Mouse (Mus musculus) B cell, adult 62 days (primary cell): ENCODE data around the gene Slc50a1. TPM values are rescaled to one million over a fixed set of nuclear protein-coding genes. Genes with fewer than 3 reads are reported as not detected.

Experiments used
- total RNA-seq: library from RNA; stranded (reverse); gene quantifications from 4 replicates; pipeline ENCODE4 v1.2.4, GENCODE M21; 2023

Slc50a1 gene
- 140 to 170 TPM (median 145 TPM) in 4 replicates for total RNA-seq

DNA sequence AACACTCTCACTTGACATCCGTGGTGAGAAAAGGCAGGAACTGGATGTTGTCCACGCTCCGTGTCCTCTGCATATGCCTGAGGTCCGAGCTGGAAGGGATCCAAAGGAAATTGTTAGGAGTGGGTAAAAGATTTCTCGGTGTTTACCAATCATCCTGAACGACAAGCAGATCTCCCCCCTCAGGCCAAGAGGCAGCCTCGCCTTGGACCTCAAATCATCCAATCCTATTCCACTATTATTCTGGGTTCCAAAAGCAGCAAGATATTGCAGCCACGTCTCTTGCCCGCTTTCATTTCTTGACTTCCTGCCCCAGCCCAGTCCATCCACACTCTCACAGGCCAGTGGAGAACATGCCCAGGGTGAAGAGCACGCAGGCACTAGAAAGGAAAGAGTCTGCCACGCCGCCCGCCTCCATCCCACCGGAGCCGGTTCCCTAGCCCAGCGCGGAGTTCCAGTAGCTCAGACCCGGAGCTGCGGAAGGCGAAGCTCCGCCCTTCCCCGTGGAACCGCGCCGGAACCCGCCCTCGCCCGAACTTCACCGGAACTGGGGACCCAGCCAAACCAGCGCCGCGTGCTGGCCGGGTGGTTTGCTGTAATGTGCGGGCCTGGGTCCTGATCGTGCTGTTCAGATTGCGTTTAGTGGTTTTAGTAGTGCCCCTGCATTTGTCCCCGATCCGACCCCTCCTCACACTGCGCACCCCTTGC, at the start of gene Slc50a1:
Gene Slc50a1 (minus strand): TSS at position 520 of the 705 bp plus-strand sequence.

GRCm38 (mm10) chr3:89280606-89281511, 10.5 kb upstream of the Slc50a1 start, which contains the start of gene Efna1:
TSS of gene Efna1 (minus strand) at chr3:89281142.

DNA sequence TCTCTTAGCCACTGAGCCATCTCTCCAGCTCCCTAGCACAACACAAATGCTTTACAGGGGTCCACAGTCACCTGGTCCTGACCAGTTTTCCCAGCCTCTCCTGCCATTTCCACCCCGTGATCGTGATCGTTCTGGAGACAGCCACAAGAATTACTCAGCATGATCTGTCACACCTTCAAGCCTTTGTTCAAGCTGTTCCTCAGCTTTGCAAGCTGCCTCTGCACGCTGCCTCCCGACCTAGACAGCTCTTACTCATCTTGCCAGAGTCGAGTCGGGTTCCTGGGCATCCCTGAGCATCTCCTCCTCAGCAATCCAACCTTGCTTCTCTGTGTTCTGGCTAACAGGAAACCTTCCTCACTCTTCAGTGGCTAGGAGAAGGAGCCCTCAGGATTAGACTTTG, 11.3 kb downstream of the Slc50a1 start, which contains the start of gene Dpm3:
Gene Dpm3 (plus strand): TSS at position 283 of the 400 bp plus-strand sequence.

GRCm38 (mm10) chr3:89246261-89247100, 23.9 kb downstream of the Slc50a1 start, which contains the start of gene Trim46:
TSS of gene Trim46 (minus strand) at chr3:89246309.

GRCm38 (mm10) chr3:89245688-89246171, 24.6 kb downstream of the Slc50a1 start, which contains the start of gene Krtcap2:
TSS of gene Krtcap2 (plus strand) at chr3:89245966.

GRCm38 (mm10) chr3:89228836-89229235, 41.5 kb downstream of the Slc50a1 start, which contains the start of gene Muc1:
TSS of gene Muc1 (plus strand) at chr3:89229057.

GRCm38 (mm10) chr3:89226900-89227299, 43.5 kb downstream of the Slc50a1 start, which contains the start of gene Mtx1:
TSS of gene Mtx1 (minus strand) at chr3:89227088.

Other genes starting within 250 kb of the Slc50a1 start
- gene Rusc1, start 177.3 kb downstream of the Slc50a1 start, total RNA-seq: 53.5 to 67.5 TPM (median 58.6 TPM) in 4 replicates
- not detected in 4 replicates for gene Gm43738, start 169.5 kb downstream of the Slc50a1 start, total RNA-seq
- gene Fdps, start 168.6 kb downstream of the Slc50a1 start, total RNA-seq: 17.6 to 21.4 TPM (median 20.3 TPM) in 4 replicates
- not detected in 4 replicates for gene Pklr, start 134.4 kb downstream of the Slc50a1 start, total RNA-seq
- gene Hcn3, start 110.4 kb downstream of the Slc50a1 start, total RNA-seq: 2.2 to 5.3 TPM (median 5.1 TPM) in 4 replicates
- 144 to 159 TPM (median 155 TPM) in 4 replicates for gene Clk2, start 105.8 kb downstream of the Slc50a1 start, total RNA-seq
- 109 to 121 TPM (median 115 TPM) in 4 replicates for gene Scamp3, start 93.1 kb downstream of the Slc50a1 start, total RNA-seq
- 12.9 to 24.4 TPM (median 20.3 TPM) in 4 replicates for gene Fam189b, start 87.4 kb downstream of the Slc50a1 start, total RNA-seq
- 79.6 to 102 TPM (median 97.6 TPM) in 4 replicates for gene Gba, start 67.6 kb downstream of the Slc50a1 start, total RNA-seq
- gene Thbs3, start 55.4 kb downstream of the Slc50a1 start, total RNA-seq: 8.6 to 13.2 TPM (median 9.9 TPM) in 4 replicates
- 227 to 250 TPM (median 239 TPM) in 4 replicates for gene Mtx1, start 43.5 kb downstream of the Slc50a1 start, total RNA-seq
- gene Muc1, start 41.5 kb downstream of the Slc50a1 start, total RNA-seq: 1.4 to 3.6 TPM (median 1.6 TPM) in 4 replicates
- 88.4 to 116 TPM (median 101 TPM) in 4 replicates for gene Krtcap2, start 24.6 kb downstream of the Slc50a1 start, total RNA-seq
- 2.1 to 5.6 TPM (median 3.3 TPM) in 4 replicates for gene Trim46, start 24.3 kb downstream of the Slc50a1 start, total RNA-seq
- gene Dpm3, start 11.2 kb downstream of the Slc50a1 start, total RNA-seq: 64.0 to 79.9 TPM (median 68.1 TPM) in 4 replicates
- gene Efna1, start 10.6 kb upstream of the Slc50a1 start, total RNA-seq: 1.0 to 1.8 TPM (median 1.1 TPM) in 4 replicates
- gene Efna3, start 52.4 kb upstream of the Slc50a1 start, total RNA-seq: not detected in 4 replicates
- 0.36 TPM in 1 of 4 replicates, not detected in the others for gene Efna4, start 67.5 kb upstream of the Slc50a1 start, total RNA-seq
- 6.8 to 7.4 TPM (median 7.1 TPM) in 4 replicates for gene Adam15, start 79.4 kb upstream of the Slc50a1 start, total RNA-seq
- 0.25 TPM in 1 of 4 replicates, not detected in the others for gene Dcst2, start 91.4 kb upstream of the Slc50a1 start, total RNA-seq
- 0.31 to 0.33 TPM in 2 of 4 replicates, not detected in the others for gene Dcst1, start 94.7 kb upstream of the Slc50a1 start, total RNA-seq
- gene Zbtb7b, start 124.2 kb upstream of the Slc50a1 start, total RNA-seq: 60.4 to 64.8 TPM (median 62.5 TPM) in 4 replicates
- 0.52 TPM in 1 of 4 replicates, not detected in the others for gene Lenep, start 132.2 kb upstream of the Slc50a1 start, total RNA-seq
- gene Flad1, start 141.3 kb upstream of the Slc50a1 start, total RNA-seq: 31.6 to 44.7 TPM (median 35.1 TPM) in 4 replicates
- gene Cks1b, start 147.8 kb upstream of the Slc50a1 start, total RNA-seq: 3.8 to 6.6 TPM (median 4.5 TPM) in 4 replicates
- gene Shc1, start 147.9 kb upstream of the Slc50a1 start, total RNA-seq: 88.4 to 93.9 TPM (median 92.1 TPM) in 4 replicates
- gene Pygo2, start 159.6 kb upstream of the Slc50a1 start, total RNA-seq: 32.0 to 39.9 TPM (median 36.9 TPM) in 4 replicates
- 124 to 130 TPM (median 128 TPM) in 4 replicates for gene Pbxip1, start 166.1 kb upstream of the Slc50a1 start, total RNA-seq
- gene Pmvk, start 184.0 kb upstream of the Slc50a1 start, total RNA-seq: 14.3 to 19.8 TPM (median 17.7 TPM) in 4 replicates
- not detected in 4 replicates for gene Kcnn3, start 249.6 kb upstream of the Slc50a1 start, total RNA-seq